Mouse (Mus musculus) bone marrow macrophage, adult 2 months (primary cell): ENCODE results near the gene Pbx4.

Experiments
- CTCF ChIP-seq: IDR thresholded peaks from 2 replicates; pipeline ENCODE4 v1.5.1; 2012; ENCODE audit warnings: low read depth, mild to moderate bottlenecking, low read length, moderate library complexity
- POLR2A ChIP-seq: IDR thresholded peaks from 2 replicates; pipeline ENCODE4 v1.6.1; 2012; ENCODE audit warnings: mild to moderate bottlenecking, low read depth, low read length, borderline replicate concordance

DNA sequence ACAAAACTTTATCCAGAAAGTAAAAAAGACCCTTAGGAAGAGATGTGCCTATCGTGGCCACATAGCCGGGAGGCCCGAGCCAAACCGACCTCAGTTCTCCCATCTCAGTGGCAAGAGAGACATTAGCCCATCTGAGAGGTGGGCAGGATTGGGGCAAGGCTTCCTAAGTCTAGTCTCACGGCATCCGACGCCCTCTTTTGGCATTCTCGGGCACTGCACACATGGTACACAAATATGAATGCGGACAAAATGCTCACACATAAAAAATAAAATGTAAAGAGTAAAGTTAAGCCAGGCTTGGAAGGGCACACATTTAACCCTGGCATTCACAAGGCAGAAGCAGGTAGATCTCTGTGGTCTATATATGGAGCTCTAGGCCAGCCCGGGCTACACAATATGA is 21.6 kb downstream of the Pbx4 start:
- TF ChIP-seq POLR2A (no peak), CTCF (no peak)
